Mouse (Mus musculus): Measurements from ENCODE around the gene Cdh13.

Gene Cdh13

GRCm38 (mm10) chr8:118838801-118839200, 555.3 kb downstream of the Cdh13 start:
- DNase-seq = no peak

GRCm38 (mm10) chr8:118845690-118846089, 562.2 kb downstream of the Cdh13 start:
- no peak for DNase-seq

- DNase-seq = no peak
These were observed 564.5 kb downstream of the Cdh13 start for GRCm38 (mm10) chr8:118848021-118848420.

GRCm38 (mm10) chr8:118849515-118849914, 566.0 kb downstream of the Cdh13 start:
- peak; percentile 23 for DNase-seq

- peak; percentile 38 for DNase-seq
These were observed 566.8 kb downstream of the Cdh13 start for GRCm38 (mm10) chr8:118850381-118850780.

GRCm38 (mm10) chr8:118851361-118851760, 567.8 kb downstream of the Cdh13 start:
- no peak for DNase-seq

- no peak for DNase-seq
These were observed 569.3 kb downstream of the Cdh13 start for GRCm38 (mm10) chr8:118852861-118853260.

GRCm38 (mm10) chr8:118854656-118855055, 571.1 kb downstream of the Cdh13 start:
- DNase-seq = no peak

- no peak for DNase-seq
These were observed 582.8 kb downstream of the Cdh13 start for GRCm38 (mm10) chr8:118866332-118866731.

- DNase-seq = no peak
These were observed 587.2 kb downstream of the Cdh13 start for GRCm38 (mm10) chr8:118870711-118871110.

GRCm38 (mm10) chr8:118879939-118880825, 596.6 kb downstream of the Cdh13 start:
- peak; percentile 77 for DNase-seq

GRCm38 (mm10) chr8:118884296-118884695, 600.8 kb downstream of the Cdh13 start:
- DNase-seq = no peak

- DNase-seq = no peak
These were observed 601.5 kb downstream of the Cdh13 start for GRCm38 (mm10) chr8:118884988-118885387.

- DNase-seq = no peak
These were observed 618.9 kb downstream of the Cdh13 start for GRCm38 (mm10) chr8:118902402-118902801.

- DNase-seq = no peak
These were observed 633.0 kb downstream of the Cdh13 start for GRCm38 (mm10) chr8:118916513-118916912.

GRCm38 (mm10) chr8:118937412-118937811, 653.9 kb downstream of the Cdh13 start:
- DNase-seq = no peak

GRCm38 (mm10) chr8:118938025-118938424, 654.5 kb downstream of the Cdh13 start:
- no peak for DNase-seq

- no peak for DNase-seq
These were observed 668.5 kb downstream of the Cdh13 start for GRCm38 (mm10) chr8:118951766-118952741.

- DNase-seq = no peak
These were observed 672.6 kb downstream of the Cdh13 start for GRCm38 (mm10) chr8:118956109-118956508.

- DNase-seq = peak; percentile 76
These were observed 678.5 kb downstream of the Cdh13 start for GRCm38 (mm10) chr8:118961877-118962545.

- DNase-seq = no peak
These were observed 681.7 kb downstream of the Cdh13 start for GRCm38 (mm10) chr8:118965101-118965840.

- no peak for DNase-seq
These were observed 685.4 kb downstream of the Cdh13 start for GRCm38 (mm10) chr8:118968896-118969295.
